Mouse (Mus musculus) thymus, adult 2 months (tissue): ENCODE measurements at regions not wholly inside any gene's neighbourhood (a gene's known extent, or its start where the extent isn't known, plus 50 kb on each side); places are given as distances from the start of the nearest gene placed in this dataset.

ENCODE experiments used
- DNase-seq: peaks from one replicate; pipeline ENCODE4 v3.0.0; 2021
- H3K27ac ChIP-seq: fragments of 200-500 bp; 2 replicates; pipeline ENCODE4 v1.5.1; 2012; ENCODE audit warnings: low read length, control low read depth; ENCODE audit not compliant: control insufficient read depth, insufficient read depth
- H3K27me3 ChIP-seq: fragments of 200-500 bp; 2 replicates; pipeline ENCODE4 v1.6.1; 2012; ENCODE audit warnings: mild to moderate bottlenecking, low read length, moderate library complexity, mixed read lengths; ENCODE audit not compliant: control insufficient read depth, insufficient read depth
- H3K36me3 ChIP-seq: fragments of 200-500 bp; 2 replicates; pipeline ENCODE4 v1.6.1; 2012; ENCODE audit warnings: mild to moderate bottlenecking, low read length, moderate library complexity; ENCODE audit not compliant: control insufficient read depth, insufficient read depth
- H3K4me1 ChIP-seq: fragments of 200-500 bp; replicated peaks from 2 replicates; pipeline ENCODE4 v1.6.1; 2012; ENCODE audit warnings: low read length; ENCODE audit not compliant: control insufficient read depth, insufficient read depth
- H3K4me3 ChIP-seq: fragments of 200-500 bp; 2 replicates; pipeline ENCODE4 v1.5.1; 2012; ENCODE audit warnings: mild to moderate bottlenecking, low read length, control low read depth, moderate library complexity; ENCODE audit not compliant: control insufficient read depth, insufficient read depth
- CTCF ChIP-seq: fragments of 200-500 bp; IDR thresholded peaks from 2 replicates; pipeline ENCODE4 v1.5.1; 2012; ENCODE audit warnings: mild to moderate bottlenecking, control low read depth, low read length, moderate library complexity, borderline replicate concordance; ENCODE audit not compliant: control insufficient read depth, poor library complexity, insufficient read depth; ENCODE audit errors: extremely low read depth
- POLR2A ChIP-seq: fragments of 200-500 bp; IDR thresholded peaks from 2 replicates; pipeline ENCODE4 v1.6.1; 2012; ENCODE audit warnings: mild to moderate bottlenecking, low read length, control low read depth, moderate library complexity; ENCODE audit not compliant: control insufficient read depth, poor library complexity, insufficient read depth; ENCODE audit errors: extremely low read depth
- WGBS: fragments of 180-500 bp; shearing (Covaris S2); methylation state at CpG from one replicate; pipeline ENCODE4 v1.1.7; 2018; 5-methylcytosine and 5-hydroxymethylcytosine counted together

- no peak for DNase-seq
- H3K27me3 ChIP-seq = no peaks in the 10 kb centered on the region
- 34% methylated on average over 2 of the region's 2 CpGs for WGBS
- no peak overlapping the region for H3K27ac ChIP-seq
- no peak overlapping the region for H3K4me3 ChIP-seq
- TF ChIP-seq CTCF = no peak
- TF ChIP-seq POLR2A = no peak
- H3K36me3 ChIP-seq = no peaks in the 10 kb centered on the region
- no peaks in the 10 kb centered on the region for H3K4me1 ChIP-seq
Observed at GRCm38 (mm10) chr13:92923496-92923895, 78.9 kb downstream of the Mtx3 start.

- Histone ChIP-seq H3K27ac (no peak overlapping the region), H3K4me1 (no peaks in the 10 kb centered on the region), H3K27me3 (no peaks in the 10 kb centered on the region), H3K36me3 (no peaks in the 10 kb centered on the region), H3K4me3 (no peak overlapping the region)
- 73% methylated on average over 3 of the region's 3 CpGs for WGBS
- no peak for DNase-seq
- no peak for TF ChIP-seq POLR2A
- TF ChIP-seq CTCF = no peak
Observed at GRCm38 (mm10) chr13:92924021-92924420, 79.5 kb downstream of the Mtx3 start.

- WGBS = 91% methylated on average over 5 of the region's 5 CpGs
- TF ChIP-seq POLR2A (no peak), CTCF (no peak)
Observed at GRCm38 (mm10) chr13:92925196-92925595, 80.6 kb downstream of the Mtx3 start.

GRCm38 (mm10) chr13:92928551-92928950 is 84.0 kb downstream of the Mtx3 start:
- Histone ChIP-seq H3K4me1 (no peaks in the 10 kb centered on the region), H3K27me3 (no peaks in the 10 kb centered on the region), H3K4me3 (no peak overlapping the region), H3K36me3 (no peaks in the 10 kb centered on the region), H3K27ac (no peak overlapping the region)
- DNase-seq = no peak
- WGBS = 73% methylated on average over 1 of the region's 1 CpGs
- TF ChIP-seq POLR2A (no peak), CTCF (no peak)

More at GRCm38 (mm10) chr13:92925196-92925595, 80.6 kb downstream of the Mtx3 start:
- no peaks in the 10 kb centered on the region for H3K27me3 ChIP-seq
- H3K4me3 ChIP-seq = no peak overlapping the region
- no peaks in the 10 kb centered on the region for H3K36me3 ChIP-seq
- no peak overlapping the region for H3K27ac ChIP-seq
- no peak for DNase-seq
- no peaks in the 10 kb centered on the region for H3K4me1 ChIP-seq

- TF ChIP-seq CTCF (no peak), POLR2A (no peak)
- Histone ChIP-seq H3K27ac (no peak overlapping the region), H3K36me3 (no peaks in the 10 kb centered on the region), H3K4me1 (no peaks in the 10 kb centered on the region), H3K27me3 (no peaks in the 10 kb centered on the region), H3K4me3 (no peak overlapping the region)
- no peak for DNase-seq
- WGBS = 84% methylated on average over 2 of the region's 2 CpGs
Observed at GRCm38 (mm10) chr13:92931696-92932095, 87.1 kb downstream of the Mtx3 start.

- H3K27ac ChIP-seq = no peak overlapping the region
- no peak for TF ChIP-seq CTCF
- TF ChIP-seq POLR2A = no peak
- 91% methylated on average over 7 of the region's 7 CpGs for WGBS
- H3K27me3 ChIP-seq = no peaks in the 10 kb centered on the region
- H3K4me3 ChIP-seq = no peak overlapping the region
- no peaks in the 10 kb centered on the region for H3K4me1 ChIP-seq
- no peaks in the 10 kb centered on the region for H3K36me3 ChIP-seq
- no peak for DNase-seq
Observed at GRCm38 (mm10) chr13:92939032-92939431, 94.5 kb downstream of the Mtx3 start.

GRCm38 (mm10) chr13:92940610-92941009 is 96.0 kb downstream of the Mtx3 start:
- TF ChIP-seq CTCF (no peak), POLR2A (no peak)
- DNase-seq = no peak
- Histone ChIP-seq H3K4me3 (no peak overlapping the region), H3K27ac (no peak overlapping the region), H3K27me3 (no peaks in the 10 kb centered on the region), H3K4me1 (no peaks in the 10 kb centered on the region), H3K36me3 (no peaks in the 10 kb centered on the region)
- 7% methylated on average over 6 of the region's 6 CpGs for WGBS
